Mouse (Mus musculus): Measurements from ENCODE around the gene Ggcx.

The Ggcx gene

GRCm38 (mm10) chr6:72387816-72388215, 26.3 kb upstream of the Ggcx start:
- DNase-seq (ENCODE audit: low read depth, low spot score) = no peak

GRCm38 (mm10) chr6:72388266-72388665, 25.8 kb upstream of the Ggcx start:
- DNase-seq (ENCODE audit: low read depth, low spot score) = no peak

- DNase-seq (ENCODE audit: low read depth, low spot score) = no peak
Measured at GRCm38 (mm10) chr6:72388791-72389329, 25.2 kb upstream of the Ggcx start.

- no peak for DNase-seq (ENCODE audit: low read depth, low spot score)
Measured at GRCm38 (mm10) chr6:72389471-72389940, 24.6 kb upstream of the Ggcx start.

- DNase-seq (ENCODE audit: low read depth, low spot score) = peak; percentile 45
Measured at GRCm38 (mm10) chr6:72389941-72390771, 24.0 kb upstream of the Ggcx start, which contains the start of gene Vamp8. TSS of gene Vamp8 (minus strand) at chr6:72390703.

DNA sequence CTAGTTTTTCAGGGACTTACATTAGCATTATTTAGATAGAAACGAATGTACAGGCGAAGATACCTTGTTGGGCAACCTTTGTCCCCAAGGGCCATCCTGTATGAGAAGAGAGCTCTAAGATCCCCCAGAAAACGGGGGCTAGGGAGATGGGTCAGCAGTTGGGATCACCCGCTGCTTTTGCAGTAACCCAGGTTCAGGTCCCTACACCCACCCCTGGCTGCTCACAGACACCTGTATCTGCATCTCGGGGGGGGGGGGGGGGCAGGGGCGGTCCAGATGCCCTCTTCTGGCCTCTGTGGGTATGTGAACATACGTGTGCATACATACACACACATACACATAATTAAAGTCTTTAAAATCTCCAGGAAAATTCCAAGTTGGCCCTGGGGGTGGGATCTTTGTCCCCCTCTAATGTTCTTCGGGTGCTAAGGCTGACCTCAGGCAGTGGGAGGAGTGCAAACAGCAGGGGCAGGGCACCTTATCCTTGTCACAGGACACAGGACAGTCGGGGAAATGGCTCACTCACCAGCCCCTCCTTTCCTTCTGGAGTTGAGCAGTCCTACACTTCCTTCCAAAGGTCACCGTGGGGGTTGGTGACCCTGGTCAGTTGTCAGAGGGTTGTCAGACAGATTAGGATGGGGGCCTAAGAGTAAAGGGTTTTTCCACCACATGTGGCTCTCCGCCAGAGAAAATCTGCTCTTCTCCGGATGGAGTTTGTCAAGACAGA, 23.1 kb upstream of the Ggcx start:
- DNase-seq (ENCODE audit: low read depth, low spot score) = no peak

GRCm38 (mm10) chr6:72392341-72392740, 21.8 kb upstream of the Ggcx start:
- no peak for DNase-seq (ENCODE audit: low read depth, low spot score)

DNA sequence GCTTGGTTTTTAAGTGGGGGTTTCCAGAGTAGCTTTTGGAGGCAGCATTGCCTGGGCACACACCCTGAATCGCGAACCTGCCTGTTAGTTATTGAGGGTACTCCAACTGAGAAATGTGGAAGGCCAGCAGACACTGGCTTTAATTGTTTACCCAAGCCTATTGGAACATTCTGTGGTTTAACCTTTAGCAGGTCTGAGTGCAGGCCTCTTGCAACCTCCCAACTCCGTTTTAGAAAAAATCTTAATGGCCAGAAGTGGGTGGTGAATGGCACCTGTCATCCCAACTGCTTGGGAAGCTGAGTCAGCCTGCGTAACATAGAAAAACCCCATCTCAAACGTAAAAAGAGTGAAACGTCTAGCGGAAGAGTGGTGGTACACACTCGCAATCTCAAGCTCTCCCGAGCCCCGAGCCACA, 17.3 kb upstream of the Ggcx start:
- DNase-seq (ENCODE audit: low read depth, low spot score) = no peak

DNA sequence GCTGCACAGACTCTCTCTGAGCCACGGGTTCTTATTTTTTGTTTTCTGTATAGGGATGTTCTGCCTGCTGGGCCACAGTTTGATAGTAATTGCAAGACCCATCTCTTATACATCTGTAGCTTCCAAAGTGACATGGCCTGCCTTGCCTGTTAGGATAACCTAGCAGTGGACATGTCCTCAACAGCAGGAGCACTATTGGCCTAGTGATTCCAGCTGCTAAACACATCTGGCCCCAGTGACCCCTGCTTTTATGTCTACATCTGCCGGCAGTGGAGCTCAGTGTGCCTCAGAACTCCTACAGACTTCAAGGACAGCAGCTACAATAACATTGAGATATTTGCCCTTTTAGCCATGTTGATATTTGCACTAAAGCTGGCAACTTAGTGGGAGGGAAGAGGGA, 14.1 kb upstream of the Ggcx start:
- DNase-seq (ENCODE audit: low read depth, low spot score) = no peak

GRCm38 (mm10) chr6:72401875-72402274, 12.2 kb upstream of the Ggcx start:
- peak; percentile 33 for DNase-seq (ENCODE audit: low read depth, low spot score)

DNA sequence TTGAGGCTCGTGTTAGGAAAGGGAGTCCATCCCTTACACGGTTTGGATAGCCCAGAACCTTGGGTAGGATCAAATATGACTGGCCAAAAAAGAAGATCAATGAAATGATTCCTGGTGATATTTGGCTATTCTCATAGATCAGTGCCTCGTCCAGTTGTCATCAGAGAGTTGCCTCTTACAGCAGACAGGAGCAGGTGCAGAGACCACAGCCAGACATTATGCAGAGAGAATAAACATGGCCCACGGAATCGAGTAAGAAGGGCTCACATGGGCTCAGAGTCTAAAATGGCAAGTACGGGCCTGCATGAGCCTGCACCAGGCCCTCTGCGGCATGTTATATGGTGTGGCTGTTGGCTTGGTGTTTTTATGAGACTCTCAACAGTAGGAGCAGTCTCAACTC, 8.8 kb upstream of the Ggcx start:
- DNase-seq (ENCODE audit: low read depth, low spot score) = no peak

- DNase-seq (ENCODE audit: low read depth, low spot score) = peak; percentile 70
Measured at GRCm38 (mm10) chr6:72407119-72407518, 7.0 kb upstream of the Ggcx start.

GRCm38 (mm10) chr6:72409567-72409966, 4.5 kb upstream of the Ggcx start:
- peak; percentile 41 for DNase-seq (ENCODE audit: low read depth, low spot score)

DNA sequence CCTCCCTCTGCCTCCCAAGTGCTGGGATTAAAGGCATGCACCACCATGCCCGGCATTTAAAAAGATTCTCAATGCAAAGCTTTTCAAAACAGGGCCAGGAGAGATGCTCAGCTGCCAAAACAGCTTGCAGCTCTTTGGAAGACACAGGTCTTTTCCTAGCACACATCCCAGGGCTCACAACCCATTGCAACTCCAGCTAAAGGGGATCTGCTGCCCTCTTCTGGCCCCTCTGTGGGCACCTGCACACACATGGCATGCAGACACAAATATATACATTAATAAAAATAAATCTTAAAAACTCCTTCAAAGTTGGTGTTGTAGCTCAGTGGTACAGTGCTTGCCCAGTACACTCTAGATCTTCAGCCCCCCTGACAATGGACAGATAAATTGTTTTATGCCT, 4.1 kb upstream of the Ggcx start:
- no peak for DNase-seq (ENCODE audit: low read depth, low spot score)

- no peak for DNase-seq (ENCODE audit: low read depth, low spot score)
Measured at GRCm38 (mm10) chr6:72410518-72410917, 3.6 kb upstream of the Ggcx start.

DNA sequence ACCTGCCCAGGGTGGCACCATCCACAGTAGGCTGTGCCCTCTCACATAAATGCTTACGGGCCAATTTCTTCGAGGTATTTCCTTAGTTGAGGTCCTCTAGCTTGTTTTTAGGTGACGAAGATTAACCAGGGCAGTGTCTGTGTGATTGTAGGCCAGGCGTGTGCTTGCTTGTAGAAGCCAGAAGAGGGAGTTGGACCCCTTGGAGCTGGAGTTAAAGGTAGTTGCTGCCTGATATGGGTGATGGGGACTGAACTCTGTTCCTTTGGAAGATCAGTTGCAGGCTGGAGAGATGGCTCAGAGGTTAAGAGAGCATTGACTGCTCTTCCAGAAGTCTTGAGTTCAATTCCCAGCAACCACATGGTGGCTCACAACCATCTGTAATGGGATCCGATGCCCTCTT, 1.1 kb downstream of the Ggcx start:
- no peak for DNase-seq (ENCODE audit: low read depth, low spot score)

- DNase-seq (ENCODE audit: low read depth, low spot score) = no peak
Measured at GRCm38 (mm10) chr6:72415964-72416772, 2.1 kb downstream of the Ggcx start.

DNA sequence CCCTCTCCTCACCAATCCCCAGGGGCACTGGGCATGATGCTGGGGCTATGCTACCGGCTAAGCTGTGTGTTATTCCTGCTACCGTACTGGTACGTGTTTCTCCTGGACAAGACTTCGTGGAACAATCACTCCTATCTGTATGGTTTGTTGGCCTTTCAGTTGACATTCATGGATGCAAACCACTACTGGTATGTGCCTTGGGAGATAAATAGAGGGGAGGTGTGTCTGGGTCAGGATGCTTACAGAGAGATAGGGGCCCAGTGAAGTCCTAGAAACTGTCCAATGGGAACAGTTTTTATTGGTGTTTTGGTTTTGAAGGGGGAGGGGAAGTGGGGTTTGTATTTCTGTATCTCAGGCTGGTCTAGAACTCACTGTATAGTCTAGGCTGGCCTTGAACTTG, 4.2 kb downstream of the Ggcx start:
- DNase-seq (ENCODE audit: low read depth, low spot score) = no peak

- DNase-seq (ENCODE audit: low read depth, low spot score) = no peak
Measured at GRCm38 (mm10) chr6:72419806-72420205, 5.7 kb downstream of the Ggcx start.

DNA sequence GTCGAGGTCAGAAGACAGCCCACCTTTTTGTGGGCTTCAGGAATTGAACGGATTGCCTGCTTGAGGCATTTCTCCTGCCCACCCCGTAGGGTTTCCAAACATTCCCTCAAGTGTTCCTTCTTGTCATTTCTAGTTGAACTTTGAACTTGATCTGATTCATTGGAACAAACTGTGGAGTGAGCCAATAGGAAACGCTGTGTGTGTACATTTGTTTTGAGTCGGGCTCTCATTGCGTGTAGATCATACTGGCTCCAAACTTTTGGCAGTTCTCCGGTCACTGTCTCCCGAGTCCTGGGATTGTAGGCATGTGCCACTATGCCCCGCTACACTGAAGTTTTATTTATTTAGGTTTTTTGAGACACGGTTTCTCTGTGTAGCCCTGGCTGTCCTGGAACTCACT, 6.8 kb downstream of the Ggcx start:
- DNase-seq (ENCODE audit: low read depth, low spot score) = no peak

GRCm38 (mm10) chr6:72425646-72426045, 11.5 kb downstream of the Ggcx start:
- DNase-seq (ENCODE audit: low read depth, low spot score) = no peak

DNA sequence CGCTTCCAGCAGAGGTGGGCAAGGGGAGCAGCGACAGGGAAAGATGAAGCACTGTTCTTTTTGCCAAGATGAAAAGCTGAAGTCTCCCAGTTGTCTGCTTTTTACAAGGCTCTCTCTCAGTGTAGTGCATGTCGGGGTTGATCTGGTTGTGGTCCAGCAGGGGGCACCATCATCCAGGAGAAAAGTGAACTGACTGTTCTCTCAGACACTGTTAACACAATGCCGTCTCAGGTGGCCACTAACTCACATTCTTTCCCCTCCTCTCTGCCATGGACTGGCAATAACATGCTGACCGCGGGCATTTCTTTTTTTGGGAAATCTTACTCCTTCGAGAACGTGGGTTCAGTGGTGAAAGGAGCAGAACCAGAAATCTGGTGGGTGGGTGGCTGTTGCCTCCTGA, 13.9 kb downstream of the Ggcx start:
- DNase-seq (ENCODE audit: low read depth, low spot score) = peak; percentile 63

Data from retina, adult 2 months (tissue).